Mouse (Mus musculus) erythroblast, embryonic 14.5 days (primary cell): ENCODE results near the gene Mid1.

Experiments
- GATA1 ChIP-seq: IDR thresholded peaks from 2 replicates; pipeline ENCODE4 v1.6.1; 2012; ENCODE audit warnings: low read length, inconsistent platforms, mixed read lengths
- TAL1 ChIP-seq: IDR thresholded peaks from 3 replicates; pipeline ENCODE4 v1.6.1; 2012; ENCODE audit warnings: low read length, inconsistent platforms, mixed read lengths

GRCm38 (mm10) chrX:169902860-169903259 is 217.9 kb downstream of the Mid1 start:
- no peak for TF ChIP-seq GATA1
- TF ChIP-seq TAL1 = no peak
